Mouse (Mus musculus) right cerebral cortex, postnatal 14 days (tissue): ENCODE data around the gene Cyth3.

Experiments used
- DNase-seq: peaks from one replicate; pipeline ENCODE4 v3.0.0; 2022

The Cyth3 gene

DNA sequence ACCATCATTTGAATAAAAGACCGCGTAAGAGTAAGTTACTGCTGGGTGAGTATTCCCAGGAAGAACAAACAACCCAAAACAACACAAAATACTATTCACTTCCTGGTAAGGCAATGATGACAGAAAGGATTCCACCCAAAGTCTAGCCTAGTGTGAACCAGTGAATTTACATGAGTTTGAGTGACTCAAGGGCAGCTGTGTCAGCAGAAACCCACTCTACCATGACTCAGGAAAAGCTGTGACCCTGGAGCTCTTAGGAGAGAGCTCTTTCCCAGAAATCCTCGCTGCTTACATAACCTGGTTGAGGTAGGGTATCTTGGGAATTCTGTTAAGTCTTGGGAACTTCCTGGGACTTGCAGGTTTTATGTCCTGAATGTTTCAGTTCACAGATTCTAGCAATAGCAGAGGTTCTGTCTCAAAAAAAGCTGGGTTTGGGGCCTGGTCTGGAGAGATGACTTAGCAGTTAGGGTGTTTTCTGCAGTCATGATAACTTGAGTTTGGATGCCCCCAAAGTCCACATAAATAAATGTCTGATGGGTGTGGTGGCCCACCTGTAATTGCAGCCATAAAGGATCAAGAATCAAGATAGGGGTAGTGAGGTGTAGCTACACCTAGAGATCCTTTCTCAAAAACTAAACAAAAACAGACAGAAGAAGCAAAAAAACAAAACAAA, 5.5 kb upstream of the Cyth3 start:
- no peak for DNase-seq

DNA sequence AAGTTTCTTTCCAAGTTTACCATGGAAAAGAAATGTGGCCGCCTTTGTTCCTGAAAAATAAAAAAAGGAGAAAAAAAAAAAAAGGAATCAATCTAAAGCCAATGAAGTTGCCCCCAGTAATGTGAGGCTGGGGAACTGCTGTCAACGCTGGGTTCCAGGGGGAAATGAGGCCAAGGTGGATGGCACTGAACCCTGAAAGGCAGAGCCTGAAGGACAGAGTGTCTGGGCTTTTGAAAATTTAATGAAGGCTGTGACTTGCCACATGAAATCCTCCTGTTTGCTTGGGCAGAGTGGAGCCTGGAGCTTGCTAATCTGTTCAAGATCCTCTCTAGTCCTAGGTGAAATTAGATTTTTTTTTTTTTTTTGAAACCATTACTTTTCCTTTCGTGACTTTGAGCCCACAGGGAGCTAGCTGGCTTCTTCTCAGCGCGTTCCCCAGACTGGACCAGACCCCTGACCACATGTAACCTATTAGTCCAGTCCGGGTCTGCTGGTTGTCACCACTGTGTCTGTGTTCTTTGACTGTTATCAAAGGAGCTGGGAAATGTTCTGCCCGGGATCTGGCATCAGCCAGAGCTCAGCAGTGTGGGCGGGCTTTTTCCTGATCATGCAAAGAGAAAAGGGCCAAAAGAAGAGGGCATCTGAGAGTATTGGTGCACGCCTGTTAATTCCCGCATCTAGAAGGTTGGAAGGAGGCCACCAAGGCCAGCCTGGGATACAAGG, 4.6 kb upstream of the Cyth3 start:
- no peak for DNase-seq

DNA sequence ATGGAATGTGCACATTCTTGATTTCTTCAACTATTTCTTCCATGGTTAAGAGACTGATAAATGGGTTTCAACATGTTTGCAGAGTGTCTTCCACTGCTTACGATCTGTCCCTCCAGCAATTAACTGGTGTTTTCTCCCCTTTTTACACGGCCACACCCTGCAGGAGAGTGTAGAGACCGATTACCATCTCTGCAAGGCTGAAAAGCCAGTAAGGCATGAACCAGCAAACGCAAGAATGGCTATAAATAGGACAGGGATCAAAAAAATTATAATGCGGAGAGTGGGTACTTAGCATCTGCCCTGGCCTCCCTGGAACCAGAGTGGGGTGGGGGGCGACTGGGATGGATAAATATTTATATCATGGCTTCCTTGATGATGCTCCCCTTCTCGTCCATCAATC, 3.7 kb upstream of the Cyth3 start:
- no peak for DNase-seq

DNA sequence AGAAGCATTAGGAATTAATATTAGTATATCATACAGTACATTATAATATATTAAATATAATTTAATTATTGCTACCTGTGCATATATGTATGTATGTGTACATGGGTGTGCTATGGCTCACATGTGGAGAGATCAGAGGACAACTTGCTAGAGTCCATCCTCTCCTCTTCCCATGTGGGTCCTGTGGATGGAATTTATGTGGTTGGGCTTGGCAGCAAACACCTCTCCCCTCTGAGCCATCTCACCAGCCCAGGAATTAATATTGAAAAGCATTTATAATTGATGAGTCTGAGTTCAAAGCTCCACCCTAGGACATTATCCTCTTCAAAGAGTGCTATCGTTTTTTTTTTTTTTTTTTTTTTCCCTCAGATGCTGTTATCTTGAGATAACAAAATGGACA, 2.1 kb upstream of the Cyth3 start:
- DNase-seq: no peak

DNA sequence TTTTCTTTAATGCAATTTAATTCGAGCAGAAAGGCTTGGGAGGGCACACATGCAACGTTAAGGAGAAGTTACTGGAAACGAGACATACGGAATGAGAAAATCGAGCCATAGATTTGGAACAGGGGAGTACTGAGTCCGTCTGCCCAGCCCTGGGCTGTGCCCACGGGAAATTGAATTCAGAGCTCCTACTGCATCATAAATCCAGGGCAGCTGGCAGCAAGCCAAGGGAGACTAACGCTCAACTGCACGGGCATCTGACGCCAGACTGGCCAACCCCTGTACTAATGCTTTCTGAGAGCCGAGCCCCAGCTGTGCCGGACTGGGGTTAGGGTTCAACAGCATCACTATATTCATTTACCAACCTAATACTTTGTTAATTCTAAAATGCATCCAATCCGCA, 1.3 kb upstream of the Cyth3 start:
- peak; percentile 70 for DNase-seq

DNA sequence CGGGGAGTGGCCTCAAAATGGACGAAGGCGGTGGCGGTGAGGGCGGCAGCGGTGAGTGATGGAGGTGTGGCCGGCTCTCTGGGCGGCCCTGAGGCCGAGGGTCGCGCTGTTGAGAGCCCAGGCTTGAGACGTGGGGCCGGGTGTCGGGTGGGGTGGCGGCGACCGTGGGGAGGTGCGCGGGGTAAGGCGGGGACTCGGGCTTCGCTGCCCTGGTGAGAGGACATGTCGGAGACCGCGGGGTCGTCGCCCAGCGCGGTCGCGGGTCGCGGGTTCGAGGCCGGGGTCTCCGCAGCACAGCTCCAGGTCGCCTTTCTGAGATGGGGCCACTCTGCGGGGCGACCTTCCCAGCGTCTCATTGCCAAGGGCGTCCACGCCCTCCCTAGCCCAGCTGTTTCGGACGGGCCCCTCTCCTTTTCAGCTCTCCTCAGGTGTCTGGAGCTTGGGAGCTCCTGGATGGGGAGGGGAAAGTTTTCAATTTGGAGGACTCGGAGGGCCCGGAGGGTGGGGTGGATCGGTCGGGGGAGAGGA, 440 bp downstream of the Cyth3 start:
- DNase-seq: no peak

DNA sequence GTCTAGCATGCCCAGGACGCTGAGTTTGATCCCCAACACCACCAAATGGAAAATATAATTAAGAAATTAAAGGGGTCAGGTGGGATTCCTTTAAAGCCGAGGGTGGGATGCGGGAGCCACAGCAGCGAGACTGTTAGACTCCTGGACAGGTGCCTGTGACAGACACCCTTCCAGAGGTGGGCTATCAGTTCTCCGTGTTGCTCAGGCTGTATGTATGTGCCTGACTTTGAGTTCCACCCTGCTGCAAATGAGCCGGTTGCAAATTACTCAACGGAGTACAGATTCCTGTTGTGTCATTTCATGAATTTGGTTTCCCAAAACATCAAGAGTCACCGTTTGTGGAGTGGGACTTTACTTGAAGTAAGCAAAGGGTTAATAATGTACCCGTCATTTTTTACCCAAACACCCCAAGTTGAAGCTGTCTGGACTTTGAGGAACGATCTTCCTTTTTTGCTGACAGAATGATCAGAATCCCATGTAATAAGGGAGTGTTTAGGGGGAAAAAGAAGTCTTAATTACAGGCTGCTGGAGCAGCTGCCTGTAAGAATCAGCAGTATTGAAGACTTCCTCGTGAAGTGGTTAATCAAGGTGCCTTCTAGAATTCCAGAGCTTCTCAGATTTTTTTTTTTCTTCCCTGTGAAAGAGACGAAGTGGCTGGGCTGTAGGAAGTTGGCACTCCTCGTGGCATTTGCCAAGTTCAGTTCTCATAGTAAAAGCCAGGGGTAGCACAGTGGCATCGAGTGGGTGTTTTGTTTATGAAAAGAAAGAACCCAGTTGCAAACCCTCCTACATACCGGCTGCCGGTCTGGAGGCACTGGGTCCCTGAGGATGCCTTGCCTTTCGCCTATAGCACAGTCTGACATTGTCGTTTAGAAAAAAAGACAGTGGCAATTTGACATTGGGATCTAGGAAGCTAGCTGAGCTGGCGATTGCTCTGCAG, 1.4 kb downstream of the Cyth3 start:
- DNase-seq: no peak

DNA sequence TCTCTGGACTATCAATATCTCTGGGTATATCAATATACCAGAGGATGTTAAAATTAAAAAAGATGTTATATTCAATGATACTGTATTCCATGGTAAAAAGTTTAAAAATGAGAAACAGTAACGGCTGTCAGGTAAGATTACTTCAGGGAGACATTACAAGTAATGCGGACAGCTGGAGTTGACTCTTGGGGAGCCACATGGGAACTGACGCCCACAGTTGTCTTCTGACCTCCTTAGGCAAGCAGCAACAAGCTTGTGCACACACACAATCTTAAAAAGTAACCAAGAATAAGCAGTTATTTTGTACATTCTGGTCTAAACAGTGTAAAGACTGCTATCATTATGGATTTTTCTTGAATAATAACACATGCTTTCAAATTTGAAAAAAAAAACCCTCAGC, 2.2 kb downstream of the Cyth3 start:
- DNase-seq: no peak

DNA sequence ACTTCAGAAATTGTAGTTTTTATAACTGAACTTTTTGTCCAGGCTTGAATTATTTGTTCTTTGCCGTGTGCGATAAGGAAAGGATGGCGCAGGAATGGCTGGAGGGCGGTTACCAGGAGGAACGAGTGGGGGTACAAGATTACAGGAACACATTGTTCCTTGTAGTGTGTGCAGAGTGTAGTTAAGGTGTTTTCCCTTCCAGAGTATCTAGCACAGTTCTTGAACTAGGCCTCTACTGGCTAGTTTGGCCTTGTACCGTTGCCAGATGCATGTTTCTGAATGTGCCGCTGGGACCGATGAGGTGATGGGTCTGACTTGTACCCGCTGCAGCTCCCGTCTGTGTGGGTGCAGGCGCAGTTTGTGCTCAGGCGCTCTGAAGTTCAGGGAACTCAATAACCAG, 3.2 kb downstream of the Cyth3 start:
- DNase-seq: no peak

DNA sequence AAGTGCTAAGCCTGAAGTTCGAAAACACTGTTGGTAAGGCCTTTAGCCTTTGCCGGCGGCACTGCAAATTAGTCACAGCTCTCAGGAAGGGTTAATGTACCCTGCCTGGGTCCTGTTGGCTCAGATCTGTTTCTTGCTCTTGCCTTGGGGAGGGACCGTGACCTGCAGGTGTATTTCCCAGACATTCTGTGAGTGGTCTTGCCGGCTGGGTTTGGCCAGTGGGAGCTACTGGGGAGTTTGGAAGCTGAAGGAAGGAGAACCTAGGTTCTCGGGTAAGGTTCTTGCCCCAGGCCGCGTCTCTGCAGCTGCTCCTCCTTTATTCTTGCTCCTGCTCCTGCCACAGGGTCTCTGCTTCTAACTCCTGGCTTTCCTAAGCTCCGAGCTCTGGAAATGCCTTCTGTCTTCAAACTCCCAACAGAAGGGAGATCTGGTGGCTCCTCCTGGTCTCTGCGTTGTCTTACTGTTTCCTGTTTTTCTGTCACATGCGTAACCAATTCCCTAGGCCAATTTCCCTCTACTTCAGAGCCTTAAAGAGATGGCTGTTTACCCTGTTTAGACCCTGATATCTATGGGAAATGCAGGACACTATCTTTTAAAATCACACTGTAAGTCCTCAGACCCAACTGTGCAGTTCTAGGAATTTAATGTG, 3.8 kb downstream of the Cyth3 start:
- no peak for DNase-seq

DNA sequence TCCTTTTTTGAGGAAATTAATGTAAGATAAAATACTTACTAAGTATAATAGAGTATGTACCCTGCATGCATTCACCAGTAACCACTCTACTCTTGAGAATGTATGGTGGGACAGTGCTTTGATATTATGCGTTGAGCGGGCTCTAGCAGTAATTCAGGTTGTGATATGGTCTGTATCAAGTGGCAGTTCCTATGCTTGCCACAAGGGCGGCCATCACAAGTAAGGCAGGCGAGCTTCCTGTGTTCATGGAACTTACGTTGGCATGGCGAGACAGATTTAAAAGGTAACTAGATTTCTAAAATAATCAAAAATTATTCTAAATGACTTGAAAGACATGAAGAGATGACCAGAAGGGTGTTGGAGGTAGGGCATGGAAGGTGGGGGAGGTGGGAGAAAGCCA, 5.3 kb downstream of the Cyth3 start:
- DNase-seq: no peak

DNA sequence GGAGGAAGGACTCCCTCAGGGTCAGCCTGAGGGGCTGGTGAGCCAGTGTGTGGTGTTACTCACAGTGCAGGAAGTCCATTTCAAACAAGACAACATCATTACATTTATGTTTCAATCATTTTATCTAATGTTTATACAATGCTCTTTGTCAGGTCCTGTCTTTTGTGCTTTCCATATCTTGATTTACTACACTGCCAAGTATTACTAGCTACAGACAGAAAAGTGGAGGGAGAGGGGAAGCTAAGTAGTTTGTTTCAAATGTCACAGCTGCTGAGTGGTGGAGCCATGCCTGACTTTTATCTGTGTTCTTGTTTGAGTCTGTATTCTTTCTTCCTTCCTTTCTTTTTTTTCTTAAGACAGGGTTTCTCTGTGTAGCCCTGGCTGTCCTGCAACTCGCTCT, 5.7 kb downstream of the Cyth3 start:
- DNase-seq: no peak

DNA sequence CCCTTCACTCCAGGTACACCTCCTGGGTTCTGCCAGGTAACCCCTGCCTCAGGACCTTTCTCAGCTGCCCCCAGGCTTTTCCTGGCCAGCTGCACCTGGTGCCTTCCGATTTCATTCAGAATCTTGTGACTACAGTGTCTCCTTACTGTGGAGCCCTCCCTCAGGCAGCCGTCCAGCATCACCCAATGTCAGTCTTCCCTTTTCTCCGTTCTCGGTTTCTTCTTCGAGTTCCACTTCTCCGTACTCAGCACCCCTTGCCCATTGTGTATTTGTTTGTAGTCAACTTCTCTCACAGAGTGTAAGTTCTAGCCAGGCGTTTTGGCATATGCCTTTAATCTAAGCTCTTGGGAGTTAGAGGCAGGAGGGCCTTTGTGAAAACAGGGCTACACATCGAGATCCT, 7.4 kb downstream of the Cyth3 start:
- DNase-seq: no peak

DNA sequence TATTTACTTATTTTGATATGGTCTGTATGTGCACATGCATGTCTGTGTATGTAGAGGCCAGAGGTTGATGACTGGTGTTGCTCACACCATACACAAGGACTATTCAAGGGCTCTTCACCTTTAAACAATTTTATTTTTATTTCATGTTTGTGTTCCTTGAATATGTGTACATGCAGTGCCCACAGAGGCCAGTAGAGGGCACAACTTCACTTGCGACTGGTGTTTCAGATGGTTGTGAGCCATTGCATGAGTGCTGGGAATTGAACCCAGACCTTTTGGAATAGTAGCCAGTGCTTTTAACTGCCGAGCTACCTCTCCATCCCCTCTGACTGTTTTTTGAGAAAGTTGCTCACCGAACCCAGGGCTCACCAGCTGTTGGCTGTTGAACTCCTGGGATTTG, 8.0 kb downstream of the Cyth3 start:
- no peak for DNase-seq

DNA sequence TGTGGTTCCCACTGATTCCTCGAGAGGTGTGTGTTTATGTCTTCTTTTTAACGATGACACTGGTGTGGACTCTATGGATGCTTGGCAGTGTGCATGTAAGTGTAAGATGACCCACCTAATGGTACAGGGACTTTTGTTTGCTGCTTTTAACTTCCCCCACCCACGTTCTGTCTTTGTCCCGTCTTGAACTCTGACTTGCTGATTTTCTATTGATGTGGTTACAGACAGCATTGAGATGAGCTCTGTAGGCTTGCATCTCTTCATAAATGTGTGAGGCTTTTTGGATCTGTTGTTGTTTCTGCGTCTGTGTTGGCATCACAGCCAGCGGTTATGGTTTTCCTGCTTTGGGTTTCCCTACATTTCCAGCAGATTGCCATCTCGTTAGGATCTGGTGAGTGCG, 8.5 kb downstream of the Cyth3 start:
- no peak for DNase-seq

DNA sequence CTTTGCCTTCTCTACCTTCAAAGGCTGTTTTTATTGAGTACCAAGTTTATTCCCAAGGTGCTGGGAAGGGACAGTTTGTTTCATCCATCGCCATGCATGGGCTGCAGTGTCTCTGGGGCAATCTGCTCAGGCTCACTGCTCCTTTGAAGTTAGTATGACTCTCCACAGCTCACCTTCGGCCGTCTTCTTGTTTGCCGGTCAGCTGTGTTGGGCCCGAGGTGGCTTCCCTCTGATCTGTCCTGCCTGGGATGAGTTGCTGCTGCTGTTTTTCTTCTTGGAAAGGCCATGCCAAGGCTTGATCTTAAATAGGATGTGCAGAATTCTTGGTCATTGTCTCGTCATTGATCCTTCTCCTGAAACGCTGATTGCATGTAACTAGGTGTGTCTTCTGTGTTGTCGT, 9.3 kb downstream of the Cyth3 start:
- DNase-seq: no peak

DNA sequence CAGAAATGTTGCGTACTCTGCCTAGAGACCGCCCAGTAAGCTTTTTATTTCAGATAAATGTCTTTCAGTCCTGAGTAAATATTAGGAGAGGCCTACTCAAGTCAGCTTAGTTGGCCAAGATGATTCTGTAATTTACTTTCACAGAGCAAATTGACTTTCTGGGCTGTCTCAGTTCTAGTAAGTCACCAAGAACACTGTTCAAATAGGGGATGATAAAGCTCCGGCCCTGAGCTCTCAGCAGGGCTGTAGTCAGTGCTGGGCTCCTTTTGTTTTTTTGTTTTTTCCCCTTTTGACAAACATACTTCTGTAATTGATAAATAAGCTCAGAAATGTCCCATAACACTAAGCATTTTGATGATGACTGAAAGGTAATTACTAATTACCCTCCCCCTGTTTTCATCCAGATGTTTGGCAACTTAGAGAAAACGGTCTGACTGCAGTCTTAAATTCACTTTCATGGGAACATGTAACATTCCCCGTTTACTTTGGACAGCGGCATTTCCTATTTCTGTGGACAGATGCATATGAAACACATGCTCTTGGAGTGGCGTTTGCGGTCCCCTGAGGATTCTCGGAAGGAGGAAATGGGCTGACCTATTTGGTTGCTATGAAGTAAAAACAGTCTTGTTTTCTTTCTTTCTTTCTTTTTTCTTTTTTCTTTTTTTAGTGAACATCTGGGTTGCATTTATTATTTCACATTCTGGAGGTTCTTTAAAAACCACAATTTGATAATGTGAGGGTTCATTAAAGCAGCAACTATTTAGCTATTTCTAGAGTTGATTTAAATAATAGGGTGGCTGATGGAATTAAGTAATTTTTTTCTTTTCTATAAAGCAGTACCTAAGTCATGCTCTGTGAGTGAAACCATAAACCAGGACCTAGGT, 10.7 kb downstream of the Cyth3 start:
- no peak for DNase-seq

DNA sequence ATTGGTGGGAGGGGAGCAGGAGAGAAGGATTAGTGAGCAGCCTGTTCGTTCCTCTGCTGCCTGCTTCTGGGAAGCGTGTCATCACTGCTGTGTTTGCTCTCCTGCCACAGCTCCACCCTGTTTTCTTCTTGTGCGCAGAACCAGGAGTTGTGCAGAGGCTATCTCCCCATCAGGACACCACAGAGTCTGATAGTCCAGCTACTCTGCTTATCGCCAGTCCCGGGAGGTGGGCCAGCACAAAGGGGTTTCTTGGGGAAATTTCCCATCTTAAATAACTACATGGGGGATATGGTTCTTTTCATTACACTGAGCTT, 11.3 kb downstream of the Cyth3 start:
- no peak for DNase-seq

DNA sequence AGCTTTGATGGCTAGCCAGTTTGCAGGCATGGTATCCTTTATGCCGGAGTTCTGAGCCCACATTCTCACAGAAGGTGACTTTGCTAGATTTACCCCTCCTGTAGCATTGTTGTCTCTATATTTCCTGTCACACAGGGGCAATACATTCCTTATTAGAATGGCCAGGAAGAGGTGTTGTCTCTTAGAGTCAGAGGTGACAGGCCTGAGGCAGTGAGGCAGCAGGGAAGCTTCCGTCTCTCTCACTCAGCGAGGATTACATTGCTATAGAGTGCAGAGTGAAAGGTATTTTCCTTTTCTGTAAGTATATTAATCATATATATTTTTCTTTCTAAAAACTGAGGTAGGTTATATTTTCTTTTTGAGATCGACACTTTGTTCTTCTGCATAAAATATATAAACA, 11.6 kb downstream of the Cyth3 start:
- DNase-seq: no peak

DNA sequence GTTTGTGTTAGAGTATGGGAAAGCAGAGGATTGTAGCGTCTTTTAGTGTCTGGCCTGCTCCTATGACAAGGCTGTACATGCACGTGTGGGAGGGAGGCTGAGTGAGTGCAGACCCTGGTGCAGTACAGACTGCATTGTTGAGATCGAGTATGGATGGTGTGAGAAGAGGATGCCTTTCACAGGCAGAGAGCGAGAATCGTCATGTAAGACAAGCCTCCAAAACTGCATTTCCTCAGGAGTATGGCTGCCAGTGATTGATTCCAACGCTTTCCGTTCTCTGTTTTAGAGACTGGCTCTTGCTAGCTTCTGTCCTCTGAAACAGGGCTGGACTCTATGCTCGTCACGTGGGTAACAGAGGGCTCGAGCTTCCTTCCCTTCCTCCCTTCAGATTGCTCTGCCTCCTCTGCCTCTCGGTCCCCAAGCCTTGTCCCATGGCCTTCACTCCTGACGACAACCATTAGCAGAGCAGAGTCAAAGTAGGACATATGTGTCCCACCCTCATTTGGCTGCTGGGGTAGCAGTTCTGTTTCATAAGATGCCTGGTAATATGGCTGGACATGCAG, 12.4 kb downstream of the Cyth3 start:
- DNase-seq: no peak

DNA sequence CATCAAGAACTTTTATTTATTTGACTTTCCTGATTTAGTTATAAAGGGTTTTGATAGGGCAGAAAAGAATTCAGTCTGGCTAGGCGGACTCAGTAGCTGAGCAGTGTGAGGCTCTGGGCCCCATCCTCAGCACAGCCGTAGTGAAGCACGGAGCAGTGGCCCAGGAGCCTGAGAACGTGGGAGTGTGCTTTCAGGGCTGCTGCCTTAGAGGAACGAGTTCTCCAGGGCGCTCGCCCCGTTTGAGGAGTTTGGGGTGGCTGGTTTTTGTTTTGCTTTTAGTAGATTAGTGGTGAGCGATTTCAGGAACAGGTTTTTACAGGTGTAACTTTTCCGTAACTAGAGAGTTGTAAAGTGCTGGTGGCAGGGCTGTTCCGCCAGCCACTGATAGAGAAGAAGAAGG, 13.1 kb downstream of the Cyth3 start:
- no peak for DNase-seq

DNA sequence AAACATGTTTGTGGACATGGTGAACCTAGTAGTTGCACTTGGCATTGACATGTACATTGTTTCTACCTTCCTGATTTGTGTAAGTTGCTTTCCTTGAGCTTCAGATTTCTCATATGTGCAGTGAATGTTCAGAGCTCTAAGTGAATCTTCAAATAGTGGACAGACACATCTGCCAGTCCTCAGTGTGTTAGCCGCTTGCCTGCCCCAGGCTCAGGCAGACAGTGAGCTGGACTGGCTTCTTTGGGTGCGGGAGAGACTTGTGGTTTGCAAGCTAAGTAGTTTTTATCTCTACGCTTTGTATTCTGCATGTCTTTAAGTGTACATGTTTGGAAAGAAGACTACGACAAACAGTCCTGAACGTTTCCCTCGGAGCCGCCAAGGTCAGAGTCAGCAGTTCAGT, 13.9 kb downstream of the Cyth3 start:
- DNase-seq: no peak
